Mouse (Mus musculus) megakaryocyte, embryonic 14.5 days (primary cell): ENCODE data around the gene Cyp2d10. TPM values are rescaled to one million over a fixed set of nuclear protein-coding genes. Genes with fewer than 3 reads are reported as not detected.

Experiments
- H3K27me3 ChIP-seq: replicated peaks from 2 replicates; pipeline ENCODE3; 2012; ENCODE audit warnings: inconsistent platforms
- H3K36me3 ChIP-seq: replicated peaks from 2 replicates; pipeline ENCODE3; 2012; ENCODE audit warnings: low read length, inconsistent platforms, mixed read lengths
- H3K4me1 ChIP-seq: 2 replicates; pipeline ENCODE4 v1.6.1; 2012; ENCODE audit warnings: inconsistent platforms
- H3K4me3 ChIP-seq: replicated peaks from 2 replicates; pipeline ENCODE3; 2012; ENCODE audit warnings: moderate library complexity, mild to moderate bottlenecking, inconsistent platforms
- H3K9me3 ChIP-seq: 2 replicates; pipeline ENCODE4 v1.6.1; 2012; ENCODE audit warnings: inconsistent platforms
- FLI1 ChIP-seq: IDR thresholded peaks from 2 replicates; pipeline ENCODE4 v1.6.1; 2012; ENCODE audit warnings: low read length, inconsistent platforms, mixed read lengths
- GATA1 ChIP-seq: IDR thresholded peaks from 3 replicates; pipeline ENCODE4 v1.6.1; 2012; ENCODE audit warnings: mixed read lengths, low read length, inconsistent platforms, borderline replicate concordance
- polyA plus RNA-seq: library from polyadenylated mRNA; stranded (reverse); fragments of >175 nt; gene quantifications from 2 replicates; pipeline ENCODE4 v1.2.3, GENCODE M21; 2012; ENCODE audit warnings: low replicate concordance; ENCODE audit not compliant: insufficient read depth

Gene Cyp2d10
- polyA plus RNA-seq, 1 experiment = not detected

DNA sequence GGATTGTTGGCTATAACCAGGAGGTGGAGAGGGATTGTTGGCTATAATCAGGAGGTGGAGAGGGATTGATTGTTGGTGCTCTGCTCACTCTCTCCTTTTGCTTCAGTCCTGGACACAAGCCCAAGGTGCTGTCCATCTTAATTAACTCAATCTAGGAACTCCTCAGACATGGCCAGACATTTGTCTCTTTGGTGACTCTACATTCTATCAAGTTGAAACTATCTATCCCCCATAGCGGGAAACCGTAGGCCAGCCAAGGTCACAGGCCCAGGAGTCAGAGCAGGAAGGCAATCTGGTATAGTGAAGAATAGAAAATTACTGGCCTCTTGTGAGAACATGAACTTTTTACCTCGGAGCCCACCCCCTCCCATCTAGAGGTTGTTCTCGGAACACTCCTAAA is 44.8 kb downstream of the Cyp2d10 start:
- no peak overlapping the region for H3K4me3 ChIP-seq
- no peak for TF ChIP-seq GATA1
- TF ChIP-seq FLI1 = no peak
- no peaks in the 10 kb centered on the region for H3K9me3 ChIP-seq
- H3K4me1 ChIP-seq = peaks cover 21% of the 10 kb centered on the region
- peaks cover 3% of the 10 kb centered on the region for H3K27me3 ChIP-seq
- no peaks in the 10 kb centered on the region for H3K36me3 ChIP-seq

DNA sequence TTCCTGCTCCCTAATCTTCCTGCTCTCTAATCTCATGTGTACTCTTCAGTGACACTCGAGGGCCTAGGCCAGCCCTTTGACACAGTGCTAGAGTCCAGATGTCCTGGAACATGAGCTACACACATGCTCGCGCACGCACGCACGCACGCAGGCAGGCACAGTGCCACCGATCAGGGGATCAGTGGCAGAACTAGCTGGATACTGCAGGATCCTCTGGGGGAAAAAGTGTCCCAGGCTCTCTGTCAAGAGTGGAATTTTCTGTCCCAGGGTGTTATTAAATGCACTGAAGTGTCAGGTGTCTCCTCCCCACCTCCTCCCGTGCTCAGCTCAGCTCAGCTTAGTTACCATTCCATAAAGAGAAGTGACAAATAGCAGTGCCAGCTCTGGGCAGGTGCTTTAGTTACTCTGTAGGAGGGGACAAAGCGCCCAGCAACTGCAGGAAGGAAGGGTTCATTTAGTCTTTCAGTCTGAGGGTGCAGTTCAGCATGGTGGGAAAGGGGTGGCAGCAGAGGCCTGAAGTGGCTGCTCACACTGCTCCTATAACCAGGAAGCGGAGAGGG is 45.5 kb downstream of the Cyp2d10 start:
- TF ChIP-seq GATA1 (no peak), FLI1 (no peak)
- H3K27me3 ChIP-seq = peaks cover 3% of the 10 kb centered on the region
- no peak overlapping the region for H3K4me3 ChIP-seq
- H3K9me3 ChIP-seq = no peaks in the 10 kb centered on the region
- peaks cover 24% of the 10 kb centered on the region for H3K4me1 ChIP-seq
- H3K36me3 ChIP-seq = no peaks in the 10 kb centered on the region

DNA sequence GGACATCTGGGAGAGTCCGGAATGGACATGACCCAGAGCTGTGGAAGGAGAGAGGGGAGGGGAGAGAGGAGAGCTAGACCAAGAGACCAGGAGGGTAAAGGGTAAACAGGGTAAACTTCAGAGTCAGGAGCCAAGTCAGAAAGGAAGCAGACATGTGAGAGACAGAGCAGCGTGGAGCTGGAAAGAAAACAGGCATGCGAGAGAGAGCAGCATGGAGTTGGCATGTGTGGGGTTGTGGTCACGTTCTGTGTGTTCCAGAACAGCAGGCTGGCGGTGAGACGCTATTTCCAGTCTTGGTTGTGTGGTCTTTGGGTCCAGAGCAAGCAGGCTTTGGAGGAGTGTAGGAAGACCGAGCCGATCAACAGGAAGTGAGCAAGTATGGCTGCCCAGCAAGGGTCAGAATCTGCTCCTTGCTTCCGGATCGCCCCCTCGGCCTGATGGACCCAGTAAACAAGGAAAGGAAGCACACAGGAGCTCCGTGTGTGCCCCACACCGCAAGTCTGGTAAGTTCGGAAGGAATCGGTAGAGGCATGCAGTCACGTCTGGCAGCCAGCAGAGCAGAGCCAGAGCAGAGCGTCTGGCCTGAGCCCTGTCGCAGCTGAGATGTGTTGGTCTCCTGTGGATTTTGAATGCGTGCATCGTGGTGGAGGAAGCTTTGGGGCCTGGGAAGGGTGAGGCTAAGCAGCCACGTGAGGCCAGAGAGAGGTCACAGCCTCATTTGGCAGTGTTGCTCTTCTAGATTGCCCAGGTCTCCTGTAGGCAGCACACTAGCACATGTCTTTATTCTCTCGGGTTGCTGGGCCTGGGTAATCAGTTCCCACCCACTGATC is 48.3 kb downstream of the Cyp2d10 start:
- H3K4me1 ChIP-seq = peaks cover 38% of the 10 kb centered on the region
- peak overlapping the region; percentile 54 for H3K4me3 ChIP-seq
- no peaks in the 10 kb centered on the region for H3K9me3 ChIP-seq
- peaks cover 3% of the 10 kb centered on the region for H3K27me3 ChIP-seq
- no peaks in the 10 kb centered on the region for H3K36me3 ChIP-seq
- TF ChIP-seq GATA1 (no peak), FLI1 (no peak)

DNA sequence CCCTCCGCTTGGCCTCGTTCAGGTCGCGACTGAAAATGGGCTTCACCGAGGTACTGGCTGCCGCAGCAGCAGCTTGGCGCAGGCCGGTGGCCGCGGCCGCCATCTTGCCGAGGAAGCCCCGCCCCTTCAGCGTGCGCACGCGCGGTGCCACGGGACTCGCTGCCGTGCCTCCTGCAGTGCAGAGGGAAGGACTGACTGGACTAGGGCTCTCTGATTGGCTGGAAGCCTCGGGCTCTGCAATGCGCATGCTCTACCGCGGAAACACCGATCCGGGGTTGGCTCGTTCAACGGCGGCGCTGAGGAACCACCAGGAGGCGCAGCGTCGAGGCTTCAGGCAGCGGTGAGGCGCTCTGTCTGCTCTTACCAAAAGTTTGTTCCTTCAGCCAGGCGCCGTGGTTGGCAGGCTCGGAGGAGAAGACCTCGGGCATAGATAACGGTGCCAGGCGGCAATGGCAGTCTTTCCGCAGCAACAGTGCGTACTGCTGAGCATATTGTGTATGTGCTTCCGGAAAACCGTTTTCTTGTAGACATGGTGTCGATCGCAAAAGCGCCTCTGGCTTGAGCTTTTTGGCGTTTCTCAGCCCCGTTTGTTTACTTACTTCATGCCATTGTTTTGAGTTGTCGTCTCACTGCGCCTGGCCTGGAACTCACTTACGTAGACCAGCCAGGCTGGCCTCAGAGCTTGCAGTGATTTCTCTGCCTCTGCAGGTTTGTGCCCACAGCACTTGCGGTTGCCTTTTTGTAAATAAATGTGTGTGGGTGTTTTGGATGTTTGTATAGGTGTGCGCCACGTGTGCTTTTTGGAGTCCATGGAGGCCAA is 52.7 kb downstream of the Cyp2d10 start, which contains the start of gene Ndufa6:
Gene Ndufa6, minus strand, starts transcription at position 197 of the 820 bp plus-strand sequence.
- TF ChIP-seq FLI1 = no peak
- no peak for TF ChIP-seq GATA1

DNA sequence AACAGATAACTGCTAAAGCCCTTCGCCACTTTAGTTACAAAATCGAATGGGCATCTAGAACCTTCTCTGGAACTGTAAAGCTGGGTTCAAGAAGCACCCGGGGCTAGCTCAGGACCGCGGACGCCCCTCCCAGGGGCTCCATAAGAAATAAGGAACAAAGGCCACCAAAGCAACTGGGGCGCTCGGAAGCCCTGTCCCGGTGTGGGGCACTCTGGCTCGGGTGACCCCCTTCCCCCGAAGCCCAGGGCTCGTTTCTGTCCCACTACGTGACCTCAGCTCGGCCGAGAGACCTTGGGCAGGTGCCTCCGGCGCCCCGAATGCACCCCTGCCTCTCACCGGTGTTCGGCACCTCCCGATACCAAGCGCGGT is 53.3 kb downstream of the Cyp2d10 start:
- Histone ChIP-seq H3K9me3 (no peaks in the 10 kb centered on the region), H3K36me3 (peaks cover 31% of the 10 kb centered on the region), H3K4me1 (peaks cover 72% of the 10 kb centered on the region), H3K4me3 (peak overlapping the region; percentile 99), H3K27me3 (no peaks in the 10 kb centered on the region)
- TF ChIP-seq GATA1 (no peak), FLI1 (no peak)

More for the DNA sequence above, 52.7 kb downstream of the Cyp2d10 start, which contains the start of gene Ndufa6:
- no peaks in the 10 kb centered on the region for H3K9me3 ChIP-seq
- peaks cover 25% of the 10 kb centered on the region for H3K36me3 ChIP-seq
- peaks cover 3% of the 10 kb centered on the region for H3K27me3 ChIP-seq
- H3K4me1 ChIP-seq = peaks cover 69% of the 10 kb centered on the region
- H3K4me3 ChIP-seq = peak within 1 kb of the TSS; percentile 99

DNA sequence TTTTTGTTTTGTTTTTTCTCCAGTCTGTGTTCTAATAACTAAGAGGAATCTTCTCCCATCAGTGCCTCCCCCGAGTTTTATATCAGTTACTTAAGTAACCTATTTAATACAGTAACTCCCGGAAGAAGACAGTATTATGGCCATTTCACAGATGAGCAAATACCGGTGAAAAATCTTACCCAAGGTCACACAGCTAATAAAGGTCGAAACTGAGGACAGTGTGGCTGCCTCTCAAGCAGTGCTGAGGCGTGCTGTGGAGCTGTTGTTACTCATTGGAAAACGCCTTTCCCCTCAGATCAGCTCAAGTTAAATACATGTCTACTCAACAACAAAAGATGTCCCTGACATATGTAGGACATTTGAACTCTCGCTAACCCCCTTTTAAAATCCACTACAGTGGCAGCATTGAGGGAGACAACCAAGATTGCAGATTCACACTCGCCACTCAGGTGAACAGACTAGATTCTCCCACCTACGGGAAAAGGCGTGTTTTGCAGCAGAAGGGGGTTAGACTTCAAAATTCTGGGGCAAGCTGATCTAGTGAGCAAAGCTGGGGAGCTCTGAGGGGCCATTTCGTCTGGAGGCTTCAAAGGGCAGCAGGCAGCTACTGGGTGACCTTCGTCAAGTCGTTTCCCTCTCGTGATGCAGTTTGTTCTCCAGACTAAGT is 53.8 kb downstream of the Cyp2d10 start:
- TF ChIP-seq GATA1 = no peak
- TF ChIP-seq FLI1 = no peak
- Histone ChIP-seq H3K4me3 (peak overlapping the region; percentile 99), H3K36me3 (peaks cover 36% of the 10 kb centered on the region), H3K9me3 (no peaks in the 10 kb centered on the region), H3K27me3 (no peaks in the 10 kb centered on the region), H3K4me1 (peaks cover 72% of the 10 kb centered on the region)

Other genes starting within 250 kb of the Cyp2d10 start
- 0.89 TPM in 1 of 2 replicates, not detected in the other for gene Shisa8, start 194.4 kb downstream of the Cyp2d10 start, polyA plus RNA-seq
- gene Tnfrsf13c, start 182.8 kb downstream of the Cyp2d10 start, polyA plus RNA-seq = not detected in 2 replicates
- gene Cenpm, start 162.4 kb downstream of the Cyp2d10 start, polyA plus RNA-seq = 9.2 and 32.0 TPM in 2 replicates
- 0.06 TPM in 1 of 2 replicates, not detected in the other for gene 1500009C09Rik, start 154.8 kb downstream of the Cyp2d10 start, polyA plus RNA-seq
- gene Sept3, start 132.3 kb downstream of the Cyp2d10 start, polyA plus RNA-seq = 0.62 TPM in 1 of 2 replicates, not detected in the other
- not detected in 2 replicates for gene Wbp2nl, start 108.2 kb downstream of the Cyp2d10 start, polyA plus RNA-seq
- 280 and 641 TPM in 2 replicates for gene Naga, start 68.3 kb downstream of the Cyp2d10 start, polyA plus RNA-seq
- gene Pheta2, start 68.3 kb downstream of the Cyp2d10 start, polyA plus RNA-seq = 1.2 and 5.5 TPM in 2 replicates
- gene Smdt1, start 68.2 kb downstream of the Cyp2d10 start, polyA plus RNA-seq = 118 and 198 TPM in 2 replicates
- 274 and 631 TPM in 2 replicates for gene Ndufa6, start 52.9 kb downstream of the Cyp2d10 start, polyA plus RNA-seq
- gene Cyp2d22, start 26.9 kb downstream of the Cyp2d10 start, polyA plus RNA-seq = 0.13 TPM in 1 of 2 replicates, not detected in the other
- not detected in 2 replicates for gene Cyp2d11, start 13.2 kb downstream of the Cyp2d10 start, polyA plus RNA-seq
- not detected in 2 replicates for gene Cyp2d9, start 26.2 kb upstream of the Cyp2d10 start, polyA plus RNA-seq
- not detected in 2 replicates for gene Cyp2d12, start 147.9 kb upstream of the Cyp2d10 start, polyA plus RNA-seq
- gene Cyp2d34, start 213.8 kb upstream of the Cyp2d10 start, polyA plus RNA-seq = not detected in 2 replicates